Mouse (Mus musculus) kidney, embryonic 14.5 days (tissue): ENCODE results near the gene Pfdn6. TPM values are rescaled to one million over a fixed set of nuclear protein-coding genes. Genes with fewer than 3 reads are reported as not detected.
"Not testable (repeated sequence)": the region's sequence is repeated elsewhere in the genome, so short reads cannot be mapped to it uniquely, and the experiment has no call there.

ENCODE experiments used
- ATAC-seq: fragments of 200-750 bp; cut with Nextera tagmentation; 2 replicates; pipeline ENCODE4 v1.8.0; 2017; ENCODE audit warnings: moderate number of reproducible peaks, mild to moderate bottlenecking, moderate TSS enrichment, moderate library complexity; ENCODE audit not compliant: low FRiP score, low TSS enrichment
- H3K27ac ChIP-seq: fragments of 300-500 bp; sonication (generic); 2 replicates; pipeline ENCODE4 v1.5.1; 2014; ENCODE audit warnings: low read depth, mild to moderate bottlenecking, low read length, moderate library complexity, mixed read lengths
- H3K27me3 ChIP-seq: fragments of 300-500 bp; sonication (generic); 2 replicates; pipeline ENCODE4 v1.6.1; 2014; ENCODE audit warnings: mild to moderate bottlenecking, low read length; ENCODE audit not compliant: control insufficient read depth, insufficient read depth
- H3K36me3 ChIP-seq: fragments of 300-500 bp; sonication (generic); 2 replicates; pipeline ENCODE4 v1.6.1; 2014; ENCODE audit warnings: low read length, mixed read lengths; ENCODE audit not compliant: control insufficient read depth, insufficient read depth
- H3K4me1 ChIP-seq: fragments of 300-500 bp; sonication (generic); 2 replicates; pipeline ENCODE4 v1.6.1; 2014; ENCODE audit warnings: low read length, mixed read lengths; ENCODE audit not compliant: control insufficient read depth, insufficient read depth
- H3K4me2 ChIP-seq: fragments of 300-500 bp; sonication (generic); replicated peaks from 2 replicates; pipeline ENCODE4 v1.6.1; 2014; ENCODE audit warnings: low read depth, mild to moderate bottlenecking, low read length
- H3K4me3 ChIP-seq: fragments of 300-500 bp; sonication (generic); 2 replicates; pipeline ENCODE4 v1.5.1; 2014; ENCODE audit warnings: mild to moderate bottlenecking, low read length
- H3K9ac ChIP-seq: fragments of 300-500 bp; sonication (generic); 2 replicates; pipeline ENCODE4 v1.6.1; 2014; ENCODE audit warnings: low read depth, mild to moderate bottlenecking, low read length, moderate library complexity
- H3K9me3 ChIP-seq: fragments of 300-500 bp; sonication (generic); 2 replicates; pipeline ENCODE4 v1.6.1; 2016; ENCODE audit warnings: low read length; ENCODE audit not compliant: control insufficient read depth
- WGBS: fragments of 180-500 bp; shearing (Covaris S2); extraction: QIAGEN DNeasy Blood & Tissue Kit; methylation state at CpG from one replicate; pipeline ENCODE4 v1.1.7; 2014; 5-methylcytosine and 5-hydroxymethylcytosine counted together
- polyA plus RNA-seq: library from polyadenylated mRNA; unstranded; fragments of >200 nt; fragmentation: Nextera tagmentation; extraction: Ambion mirVana; gene quantifications from 2 replicates; pipeline ENCODE4 v1.2.1, GENCODE M21; 2014

Gene Pfdn6
- polyA plus RNA-seq, 1 experiment from 2014 or later: 169 TPM

DNA sequence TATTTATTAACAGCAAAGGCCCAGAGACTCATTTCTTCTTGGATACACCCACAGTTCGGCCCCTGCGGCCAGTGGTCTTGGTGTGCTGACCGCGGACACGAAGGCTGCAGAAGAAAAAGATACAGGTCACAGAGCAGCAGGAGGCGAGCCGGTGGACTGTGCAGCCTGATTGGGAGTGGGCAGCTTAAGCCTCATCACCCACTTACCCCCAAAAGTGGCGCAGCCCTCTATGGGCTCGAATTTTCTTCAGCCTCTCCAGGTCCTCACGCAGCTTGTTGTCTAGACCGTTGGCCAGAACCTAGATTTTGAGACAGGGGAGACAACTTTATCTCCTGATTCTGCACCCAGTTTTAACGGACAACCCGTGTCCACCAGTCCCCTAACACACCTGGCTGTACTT is 11.9 kb upstream of the Pfdn6 start:
- Histone ChIP-seq H3K4me3 (peak overlapping the region; percentile 36; the same call in 1 of the 2 replicates), H3K4me1 (peaks cover 39% of the 10 kb centered on the region), H3K9ac (peak overlapping the region; percentile 65; the same call in 1 of the 2 replicates), H3K4me2 (peak overlapping the region; percentile 81), H3K36me3 (peaks cover 60% of the 10 kb centered on the region)
- not testable (repeated sequence) for H3K27ac ChIP-seq, ATAC-seq, H3K27me3 ChIP-seq, H3K9me3 ChIP-seq
- WGBS: 68% methylated on average over 13 of the region's 13 CpGs

DNA sequence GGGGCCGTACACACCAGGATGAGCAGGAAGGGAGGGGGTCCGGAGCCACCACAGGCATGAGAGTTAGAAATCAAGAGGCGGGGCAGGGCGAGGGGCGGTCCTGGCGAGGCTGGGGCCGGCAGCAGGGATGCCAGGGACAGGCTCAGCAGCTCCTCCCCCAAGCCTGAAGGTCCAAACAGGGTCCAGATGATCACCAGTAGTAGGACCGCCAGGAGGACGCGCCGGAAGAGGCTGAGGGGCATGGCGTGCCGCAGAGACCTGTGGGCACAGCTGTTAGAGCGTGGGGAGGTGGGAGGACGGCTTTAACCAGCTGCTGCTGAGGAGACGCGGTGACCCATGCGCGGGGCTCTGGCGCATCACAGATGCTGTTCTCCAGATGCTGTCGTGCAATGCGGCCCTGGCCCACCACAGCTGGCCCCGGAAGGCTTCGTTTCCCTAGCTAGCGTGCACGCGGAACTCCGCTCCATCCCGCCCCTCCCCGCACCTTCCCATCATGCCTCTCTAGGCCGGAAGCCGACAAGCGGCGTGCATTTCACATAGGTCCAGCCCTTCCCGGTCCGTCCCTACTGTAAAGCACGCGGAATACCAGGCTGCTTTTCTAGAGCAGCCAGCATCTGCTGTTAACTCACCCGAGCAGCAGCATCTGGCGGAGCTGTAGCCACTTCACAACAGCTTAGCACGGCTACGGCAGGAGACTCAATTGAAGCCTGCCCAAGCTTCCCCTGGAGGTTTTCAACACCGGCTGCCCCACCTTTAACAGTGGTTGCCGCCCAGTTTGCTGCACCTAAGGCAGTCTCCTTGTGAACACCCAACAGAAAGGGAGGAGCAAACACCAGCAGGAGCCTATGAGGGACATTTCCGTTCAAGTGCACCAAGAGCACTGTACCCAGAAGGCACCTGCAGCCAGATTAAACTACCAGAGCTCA is 11.1 kb upstream of the Pfdn6 start, which contains the start of gene B3galt4:
Gene B3galt4 (minus strand): TSS at position 468 of the 926 bp plus-strand sequence.
- peak within 1 kb of the TSS; percentile 65 for H3K9ac ChIP-seq
- H3K9me3 ChIP-seq: no peaks in the 10 kb centered on the region
- H3K4me3 ChIP-seq: peak within 1 kb of the TSS; percentile 36
- H3K4me1 ChIP-seq: peaks cover 36% of the 10 kb centered on the region
- peaks cover 60% of the 10 kb centered on the region for H3K36me3 ChIP-seq
- WGBS: 1% methylated on average over 41 of the region's 45 CpGs
- peak within 1 kb of the TSS; percentile 92 for H3K27ac ChIP-seq
- peak within 1 kb of the TSS; percentile 81 for H3K4me2 ChIP-seq
- no peaks in the 10 kb centered on the region for H3K27me3 ChIP-seq
- peak; percentile 84 for ATAC-seq

DNA sequence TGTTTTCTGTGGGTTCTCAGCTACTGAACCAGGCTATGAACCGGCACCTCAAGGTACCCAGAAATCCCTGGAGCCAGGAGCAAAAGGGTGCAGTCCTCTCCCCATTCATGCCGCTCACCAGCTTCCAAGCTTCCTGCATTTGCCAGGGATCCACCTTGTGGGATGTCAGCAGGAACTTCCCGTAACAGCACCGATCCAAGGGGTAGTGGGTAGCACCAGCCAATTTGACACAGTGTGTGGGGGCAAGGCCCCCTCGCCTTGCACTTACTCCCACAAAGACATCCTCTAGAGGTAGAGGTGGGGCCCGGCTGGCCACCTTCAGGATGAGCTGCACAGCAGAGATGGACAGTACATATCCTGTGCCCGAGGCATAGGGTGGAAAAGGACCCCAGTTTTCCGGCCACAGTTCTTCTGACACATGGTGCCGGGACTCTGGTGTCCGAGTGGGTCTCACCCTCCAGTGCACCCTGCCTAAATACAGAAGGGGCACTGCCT is 10.0 kb upstream of the Pfdn6 start:
- no peaks in the 10 kb centered on the region for H3K9me3 ChIP-seq
- peak overlapping the region; percentile 36 for H3K4me3 ChIP-seq
- H3K9ac ChIP-seq: peak overlapping the region; percentile 65
- WGBS: 79% methylated on average over 10 of the region's 10 CpGs
- H3K36me3 ChIP-seq: peaks cover 69% of the 10 kb centered on the region
- ATAC-seq: no peak
- H3K4me2 ChIP-seq: peak overlapping the region; percentile 81
- no peaks in the 10 kb centered on the region for H3K27me3 ChIP-seq
- peak overlapping the region; percentile 92; the same call in 1 of the 2 replicates for H3K27ac ChIP-seq
- peaks cover 36% of the 10 kb centered on the region for H3K4me1 ChIP-seq

DNA sequence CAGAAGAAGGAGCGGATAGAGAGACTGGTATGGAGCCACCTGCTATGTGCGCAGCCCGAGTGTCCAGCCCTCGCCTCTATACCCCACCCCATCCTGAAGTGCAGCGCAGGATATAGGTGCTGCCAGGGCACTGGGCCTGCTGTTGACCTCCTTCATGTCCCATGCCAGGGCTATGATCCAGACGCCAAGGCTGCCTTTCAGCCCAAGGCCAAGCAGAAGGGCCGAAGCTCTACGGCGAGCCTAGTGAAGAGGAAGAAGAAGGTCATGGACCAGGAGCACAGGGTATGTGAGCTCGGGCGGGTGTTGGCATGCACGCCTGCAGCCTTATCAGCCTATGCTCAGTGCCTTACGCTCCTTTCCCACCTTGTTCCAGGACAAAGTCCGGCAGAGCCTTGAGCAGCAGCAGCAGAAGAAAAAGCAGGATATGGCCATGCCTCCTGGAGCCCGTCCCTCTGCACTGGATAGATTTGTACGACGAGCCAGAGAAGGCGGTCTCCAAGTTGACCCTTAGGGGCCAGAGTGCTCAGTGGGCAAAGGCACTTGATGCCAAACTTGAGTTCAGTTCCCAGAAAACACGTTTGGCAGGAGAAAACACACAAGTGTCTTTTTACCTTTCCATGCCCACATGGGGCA is 8.9 kb upstream of the Pfdn6 start:
- no peak overlapping the region for H3K27ac ChIP-seq
- WGBS: 92% methylated on average over 19 of the region's 19 CpGs
- H3K9me3 ChIP-seq: no peaks in the 10 kb centered on the region
- no peak overlapping the region for H3K4me2 ChIP-seq
- H3K4me3 ChIP-seq: no peak overlapping the region
- no peak overlapping the region for H3K9ac ChIP-seq
- H3K36me3 ChIP-seq: peaks cover 73% of the 10 kb centered on the region
- no peak for ATAC-seq
- peaks cover 32% of the 10 kb centered on the region for H3K4me1 ChIP-seq
- no peaks in the 10 kb centered on the region for H3K27me3 ChIP-seq

DNA sequence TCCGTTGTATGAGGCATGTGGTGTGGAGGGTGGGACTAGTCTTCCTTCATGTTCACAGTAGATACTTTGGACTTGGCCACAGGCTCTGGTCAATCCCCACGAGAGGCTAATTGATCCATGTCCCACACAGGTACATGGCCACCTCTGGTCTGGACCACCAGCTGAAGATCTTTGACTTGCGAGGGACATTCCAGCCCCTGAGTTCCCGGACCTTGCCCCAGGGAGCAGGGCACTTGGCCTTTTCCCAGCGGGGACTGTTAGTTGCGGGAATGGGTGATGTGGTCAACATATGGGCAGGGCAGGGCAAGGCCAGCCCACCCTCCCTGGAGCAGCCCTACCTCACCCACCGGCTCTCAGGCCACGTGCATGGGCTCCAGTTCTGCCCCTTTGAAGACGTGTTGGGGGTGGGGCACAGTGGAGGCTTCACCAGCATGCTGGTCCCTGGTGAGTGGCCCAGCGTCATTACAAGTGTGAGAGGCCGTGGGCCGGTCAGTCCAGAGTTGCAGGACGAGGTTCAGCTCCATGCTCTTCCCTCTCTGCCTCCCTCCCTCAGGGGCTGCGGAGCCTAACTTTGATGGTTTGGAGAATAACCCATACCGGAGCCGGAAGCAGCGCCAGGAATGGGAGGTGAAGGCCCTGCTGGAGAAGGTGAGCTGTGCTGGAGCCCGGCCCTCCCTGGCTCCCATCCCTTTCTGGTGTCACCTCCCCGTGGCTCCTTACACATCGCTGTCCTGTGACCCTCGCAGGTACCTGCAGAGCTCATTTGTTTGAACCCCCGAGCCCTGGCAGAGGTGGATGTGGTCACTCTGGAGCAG is 8.2 kb upstream of the Pfdn6 start:
- H3K4me1 ChIP-seq: peaks cover 25% of the 10 kb centered on the region
- peaks cover 73% of the 10 kb centered on the region for H3K36me3 ChIP-seq
- no peak overlapping the region for H3K4me3 ChIP-seq
- WGBS: 87% methylated on average over 22 of the region's 22 CpGs
- H3K4me2 ChIP-seq: no peak overlapping the region
- H3K9ac ChIP-seq: no peak overlapping the region
- ATAC-seq: no peak
- H3K27ac ChIP-seq: no peak overlapping the region
- H3K27me3 ChIP-seq: no peaks in the 10 kb centered on the region
- no peaks in the 10 kb centered on the region for H3K9me3 ChIP-seq

DNA sequence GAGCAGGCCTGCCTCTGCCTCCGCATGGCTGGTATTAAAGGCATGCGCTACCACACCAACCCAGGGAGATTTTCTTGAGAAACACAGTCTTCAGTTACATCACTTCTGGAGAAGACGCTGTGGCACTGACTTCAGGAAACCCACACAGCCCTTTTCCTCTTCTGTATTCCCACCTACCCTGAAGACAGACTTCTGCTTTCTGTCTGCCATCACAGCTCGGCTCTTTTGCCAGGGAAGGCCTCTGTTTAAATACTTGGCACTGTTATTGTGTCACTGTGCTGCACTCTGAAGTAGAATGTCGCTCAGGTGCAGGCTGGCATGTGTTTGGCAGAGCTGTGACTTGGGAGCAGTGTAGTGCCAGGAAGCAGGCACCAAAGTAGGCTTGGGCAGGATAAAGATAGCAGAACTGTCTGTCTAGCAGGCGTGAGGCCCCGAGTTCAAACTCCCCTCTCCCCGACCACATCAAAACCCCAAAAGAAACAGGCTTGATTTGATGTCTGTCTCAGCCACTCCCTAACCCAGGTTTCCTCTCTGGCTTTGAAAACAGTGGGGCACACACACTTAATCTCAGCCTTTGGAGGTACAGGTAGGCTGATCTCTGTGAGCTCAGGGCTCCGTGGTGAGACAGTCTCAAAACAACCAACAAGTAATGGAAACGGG is 7.4 kb upstream of the Pfdn6 start:
- peaks cover 71% of the 10 kb centered on the region for H3K36me3 ChIP-seq
- H3K9ac ChIP-seq: no peak overlapping the region
- no peak overlapping the region for H3K4me2 ChIP-seq
- H3K27ac ChIP-seq: no peak overlapping the region
- no peaks in the 10 kb centered on the region for H3K9me3 ChIP-seq
- WGBS: 92% methylated on average over 10 of the region's 10 CpGs
- H3K4me3 ChIP-seq: no peak overlapping the region
- H3K27me3 ChIP-seq: no peaks in the 10 kb centered on the region
- H3K4me1 ChIP-seq: peaks cover 17% of the 10 kb centered on the region
- no peak for ATAC-seq

DNA sequence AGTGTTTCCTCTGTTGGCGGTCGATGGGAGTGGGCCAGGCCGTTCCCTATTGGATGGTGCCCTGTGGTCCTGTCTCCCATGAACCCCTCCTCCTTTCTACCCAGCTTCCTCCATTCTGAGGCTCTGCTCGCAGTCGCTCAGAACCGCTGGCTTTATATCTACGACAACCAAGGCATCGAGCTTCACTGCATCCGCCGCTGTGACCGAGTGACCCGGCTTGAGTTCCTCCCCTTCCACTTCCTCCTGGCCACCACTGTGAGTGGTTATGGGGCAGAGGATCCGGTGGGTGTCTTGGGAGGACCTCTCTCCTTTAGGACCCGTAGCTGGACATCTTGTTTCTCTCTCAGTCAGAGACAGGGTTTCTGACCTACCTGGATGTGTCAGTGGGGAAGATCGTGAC is 3.3 kb upstream of the Pfdn6 start:
- 94% methylated on average over 15 of the region's 15 CpGs for WGBS
- H3K4me3 ChIP-seq: no peak overlapping the region
- H3K4me2 ChIP-seq: no peak overlapping the region
- H3K27me3 ChIP-seq: no peaks in the 10 kb centered on the region
- H3K9ac ChIP-seq: no peak overlapping the region
- H3K9me3 ChIP-seq: no peaks in the 10 kb centered on the region
- no peak overlapping the region for H3K27ac ChIP-seq
- ATAC-seq: no peak
- peaks cover 47% of the 10 kb centered on the region for H3K36me3 ChIP-seq
- H3K4me1 ChIP-seq: peaks cover 15% of the 10 kb centered on the region

DNA sequence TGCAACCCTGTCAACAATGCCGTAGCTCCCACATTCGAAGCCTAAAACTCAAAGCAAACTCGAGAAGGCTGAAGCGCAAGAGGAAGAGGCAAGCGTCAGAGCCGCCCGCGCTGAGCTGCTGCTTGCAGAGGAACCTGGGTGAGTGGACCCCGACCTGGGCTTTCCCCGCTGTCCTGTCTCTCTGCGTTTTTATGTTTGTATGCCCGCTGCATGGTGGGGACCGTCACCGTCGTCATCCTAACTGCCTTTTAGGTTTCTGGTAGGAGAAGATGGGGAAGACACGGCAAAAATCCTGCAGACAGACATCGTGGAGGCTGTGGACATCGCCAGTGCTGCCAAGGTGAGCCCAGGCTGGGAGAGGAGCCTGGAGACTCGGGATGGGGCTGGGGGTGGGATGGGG is 1.2 kb upstream of the Pfdn6 start:
- no peak overlapping the region for H3K27ac ChIP-seq
- WGBS: 60% methylated on average over 19 of the region's 19 CpGs

More for the DNA sequence above, 1.2 kb upstream of the Pfdn6 start:
- peak overlapping the region; percentile 91 for H3K4me2 ChIP-seq
- no peaks in the 10 kb centered on the region for H3K27me3 ChIP-seq
- peak overlapping the region; percentile 79 for H3K4me3 ChIP-seq
- peaks cover 48% of the 10 kb centered on the region for H3K36me3 ChIP-seq
- no peak for ATAC-seq
- peaks cover 15% of the 10 kb centered on the region for H3K4me1 ChIP-seq
- no peaks in the 10 kb centered on the region for H3K9me3 ChIP-seq
- peak overlapping the region; percentile 84 for H3K9ac ChIP-seq
